In the genomic region with DNA sequence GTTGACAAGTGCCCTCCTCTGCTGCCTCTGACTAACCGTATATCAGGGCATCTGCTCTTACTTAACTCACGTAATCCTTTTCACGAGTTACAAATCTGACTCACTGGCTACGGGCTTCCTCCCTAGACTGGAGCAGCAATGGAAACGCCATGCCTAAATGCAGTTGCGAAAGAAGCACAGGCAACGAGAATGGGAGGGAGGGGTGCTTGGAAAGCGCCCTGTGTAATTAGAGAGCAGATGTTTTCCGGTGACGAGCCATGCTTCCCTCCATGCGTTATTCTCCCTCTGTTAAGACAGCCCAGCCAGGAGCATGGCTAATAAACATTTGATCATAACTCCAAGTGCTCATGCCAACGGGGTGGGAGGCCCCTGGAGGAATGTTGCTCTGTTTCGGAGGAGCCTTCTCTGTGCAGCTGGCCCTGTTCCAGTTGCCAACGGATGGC, we compare ENCODE assay signal across 9 mouse cellular contexts. TPM values are rescaled to one million over a fixed set of nuclear protein-coding genes. Genes with fewer than 3 reads are reported as not detected.
DNase-seq lines count a peak whose midpoint lies in the region; ATAC-seq and TF ChIP-seq lines count a peak whose summit lies in the region.
"Had no signal": no experiment of that assay in that cellular context is flagged by ENCODE, and none has a peak within 500 bp of the region (broad histone marks: within the 10 kb centered on the region; RNA-seq: fewer than 3 reads in every experiment).

No protein-coding gene starts in this region.

- no peaks in the 10 kb centered on the region for H3K27me3 ChIP-seq in embryonic facial prominence, embryonic 15.5 days
- H3K27me3 ChIP-seq in small intestine, adult 2 months (ENCODE audit: control insufficient read depth, insufficient read depth, low read length): no peaks in the 10 kb centered on the region

- H3K4me2 ChIP-seq in embryonic facial prominence, embryonic 15.5 days (replicated peaks): peak overlapping the region; percentile 38

- 6% methylated on average over 14 of the region's 14 CpGs for WGBS in embryonic facial prominence, embryonic 15.5 days
- WGBS in macrophage (ENCODE audit: missing documents): 24% methylated on average over 12 of the region's 14 CpGs
- 52% methylated on average over 14 of the region's 14 CpGs for WGBS in small intestine, adult 2 months

- TF ChIP-seq CTCF in small intestine, adult 2 months (IDR thresholded peaks at IDR 0.05; ENCODE audit: extremely low read depth, insufficient read length, insufficient replicate concordance, low read depth, low read length): no peak

- H3K27ac ChIP-seq in embryonic facial prominence, embryonic 15.5 days (replicated peaks): peak overlapping the region; percentile 84
- peak overlapping the region; percentile 61 for H3K27ac ChIP-seq in macrophage
- H3K27ac ChIP-seq in small intestine, adult 2 months (ENCODE audit: insufficient read depth, low read depth, low read length): peak overlapping the region; percentile 28; the same call in 1 of the 2 replicates

- TF ChIP-seq POLR2A in small intestine, adult 2 months (IDR thresholded peaks at IDR 0.05; ENCODE audit: low read depth, low read length): no peak

- peak; percentile 55 for DNase-seq in embryo, embryonic 10 days (ENCODE audit: low spot score)
- no peak for DNase-seq in embryo, embryonic 9.5 days (ENCODE audit: extremely low spot score)
- DNase-seq in heart, adult 8-10 months (ENCODE audit: low spot score): peak; percentile 59
- peak; percentile 32 to 49 for DNase-seq in layer of hippocampus, adult 8-10 months (ENCODE audit: low spot score in 2 of 2)

- peak overlapping the region; percentile 13; the same call in 1 of the 2 replicates for H3K4me3 ChIP-seq in embryonic facial prominence, embryonic 15.5 days (replicated peaks)
- no peak overlapping the region for H3K4me3 ChIP-seq in macrophage (ENCODE audit: inconsistent target)
- H3K4me3 ChIP-seq in small intestine, adult 2 months (ENCODE audit: low read depth, low read length): no peak overlapping the region
- H3K4me3 ChIP-seq: erythroblast, embryonic 14.5 days had no signal

- no peaks in the 10 kb centered on the region for H3K9me3 ChIP-seq in embryonic facial prominence, embryonic 15.5 days (replicated peaks)

- peak; percentile 81 for ATAC-seq in embryonic facial prominence, embryonic 15.5 days (ENCODE audit: insufficient number of reproducible peaks, low FRiP score, low TSS enrichment, low read depth)
- ATAC-seq in erythroid progenitor cell, adult 5-6 weeks (replicated peaks; ENCODE audit: low FRiP score, poor library complexity, severe bottlenecking): no peak

- H3K9ac ChIP-seq in embryonic facial prominence, embryonic 15.5 days: no peak overlapping the region

- peaks cover 22% of the 10 kb centered on the region for H3K4me1 ChIP-seq in embryonic facial prominence, embryonic 15.5 days
- H3K4me1 ChIP-seq in small intestine, adult 2 months (ENCODE audit: control insufficient read depth, insufficient read depth, insufficient read length, low read length): no peaks in the 10 kb centered on the region

- no peaks in the 10 kb centered on the region for H3K79me2 ChIP-seq in macrophage (ENCODE audit: inconsistent target)

- no peaks in the 10 kb centered on the region for H3K36me3 ChIP-seq in embryonic facial prominence, embryonic 15.5 days
- no peaks in the 10 kb centered on the region for H3K36me3 ChIP-seq in macrophage (ENCODE audit: inconsistent target)
- no peaks in the 10 kb centered on the region for H3K36me3 ChIP-seq in small intestine, adult 2 months (ENCODE audit: control insufficient read depth, insufficient read depth, low read length)

RNA-seq across cellular contexts. Expression of a gene that starts 20.9 kb away (rescaled TPM):
- polyA plus RNA-seq in embryonic facial prominence, embryonic 15.5 days (2015; fragmentation: Nextera tagmentation; extraction: Ambion mirVana): 43.8 and 45.7 TPM in 2 replicates
- total RNA-seq in heart, adult 8-10 months (2022): 1 to 10 TPM; 5.0 to 7.2 (median 5.6) TPM
- 10 to 100 TPM; 19.7 to 38.1 (median 29.9) TPM for total RNA-seq in layer of hippocampus, adult 8-10 months (2022)
- 10 to 100 TPM in 8 of 26 experiments, 1 to 10 TPM in 11, under 1 TPM in 5, not detected in 2; 0.32 to 49.3 (median 2.2) TPM for total RNA-seq in macrophage (2018; cell fraction: chromatin; rRNA removed)
- total RNA-seq in macrophage (2018; cell fraction: cytosol; rRNA removed): 10 to 100 TPM in 6 of 26 experiments, 1 to 10 TPM in 20; 3.5 to 42.5 (median 5.8) TPM
- 10 to 100 TPM in 7 of 26 experiments, 1 to 10 TPM in 18, under 1 TPM in 1; 0.80 to 34.5 (median 5.8) TPM for total RNA-seq in macrophage (2018; cell fraction: nucleus; rRNA removed)
- polyA plus RNA-seq in macrophage (2018): 2.9 to 21.0 TPM (median 6.5 TPM) in 3 replicates
- polyA plus RNA-seq in small intestine, adult 2 months (2012; rRNA removed): 0.80 and 1.2 TPM in 2 replicates
- not detected in 2 replicates for total RNA-seq in erythroid progenitor cell, adult 5-6 weeks (2015; ENCODE audit: low replicate concordance)
- total RNA-seq in erythroid progenitor cell, adult 5-6 weeks (2017; ENCODE audit: low replicate concordance): not detected in 2 replicates
- polyA plus RNA-seq: erythroblast, embryonic 14.5 days had no signal

Comparison
In these comparisons a context has a peak if more than half of its experiments do, and no peak if none do; other contexts are left out.
1. H3K27ac ChIP-seq: peak in every context shown above with its lines; median percentile 84 in embryonic facial prominence, embryonic 15.5 days; 61 in macrophage; 28 in small intestine, adult 2 months.
2. RNA of a gene that starts 20.9 kb away (total RNA-seq): 19.7 to 38.1 TPM in layer of hippocampus, adult 8-10 months and 5.0 to 7.2 TPM in heart, adult 8-10 months; not detected in erythroid progenitor cell, adult 5-6 weeks; every median in the first group is over 4 times any median in the second.